Mouse (Mus musculus) hindbrain, embryonic 16.5 days (tissue): Measurements from ENCODE around the gene Lrp5. TPM values are rescaled to one million over a fixed set of nuclear protein-coding genes. Genes with fewer than 3 reads are reported as not detected.

Experiments
- ATAC-seq: fragments of 200-750 bp; cut with Nextera tagmentation; 2 replicates; pipeline ENCODE4 v1.8.0; 2017; ENCODE audit warnings: moderate TSS enrichment, moderate library complexity
- H3K27ac ChIP-seq: fragments of 300-500 bp; sonication (generic); 2 replicates; pipeline ENCODE4 v1.5.1; 2014; ENCODE audit warnings: low read depth, mild to moderate bottlenecking, control low read depth, low read length, moderate library complexity
- H3K27me3 ChIP-seq: fragments of 300-500 bp; sonication (generic); replicated peaks from 2 replicates; pipeline ENCODE4 v1.6.1; 2014; ENCODE audit warnings: low read length; ENCODE audit not compliant: control insufficient read depth, insufficient read depth
- H3K36me3 ChIP-seq: fragments of 300-500 bp; sonication (generic); 2 replicates; pipeline ENCODE4 v1.6.1; 2014; ENCODE audit warnings: mild to moderate bottlenecking, low read length, moderate library complexity, mixed read lengths; ENCODE audit not compliant: control insufficient read depth, insufficient read depth
- H3K4me1 ChIP-seq: fragments of 300-500 bp; sonication (generic); 2 replicates; pipeline ENCODE4 v1.6.1; 2014; ENCODE audit warnings: low read depth, low read length; ENCODE audit not compliant: control insufficient read depth, insufficient read depth
- H3K4me2 ChIP-seq: fragments of 300-500 bp; sonication (generic); 2 replicates; pipeline ENCODE4 v1.6.1; 2014; ENCODE audit warnings: mild to moderate bottlenecking, low read length, control low read depth, moderate library complexity
- H3K4me3 ChIP-seq: fragments of 300-500 bp; sonication (generic); 2 replicates; pipeline ENCODE4 v1.5.1; 2014; ENCODE audit warnings: mild to moderate bottlenecking, low read length, control low read depth, moderate library complexity
- H3K9ac ChIP-seq: fragments of 300-500 bp; sonication (generic); 2 replicates; pipeline ENCODE4 v1.6.1; 2014; ENCODE audit warnings: low read depth, mild to moderate bottlenecking, control low read depth, low read length, moderate library complexity
- H3K9me3 ChIP-seq: fragments of 300-500 bp; sonication (generic); 2 replicates; pipeline ENCODE4 v1.6.1; 2014; ENCODE audit warnings: mild to moderate bottlenecking, low read length, moderate library complexity; ENCODE audit not compliant: control insufficient read depth
- WGBS: fragments of 180-500 bp; shearing (Covaris S2); extraction: QIAGEN DNeasy Blood & Tissue Kit; methylation state at CpG from one replicate; pipeline ENCODE4 v1.1.7; 2014; 5-methylcytosine and 5-hydroxymethylcytosine counted together
- polyA plus RNA-seq: library from polyadenylated mRNA; unstranded; fragments of >200 nt; fragmentation: Nextera tagmentation; extraction: Ambion mirVana; gene quantifications from 2 replicates; pipeline ENCODE4 v1.2.1, GENCODE M21; 2015

Gene Lrp5
- polyA plus RNA-seq, 1 experiment from 2014 or later = 1.3 TPM

DNA sequence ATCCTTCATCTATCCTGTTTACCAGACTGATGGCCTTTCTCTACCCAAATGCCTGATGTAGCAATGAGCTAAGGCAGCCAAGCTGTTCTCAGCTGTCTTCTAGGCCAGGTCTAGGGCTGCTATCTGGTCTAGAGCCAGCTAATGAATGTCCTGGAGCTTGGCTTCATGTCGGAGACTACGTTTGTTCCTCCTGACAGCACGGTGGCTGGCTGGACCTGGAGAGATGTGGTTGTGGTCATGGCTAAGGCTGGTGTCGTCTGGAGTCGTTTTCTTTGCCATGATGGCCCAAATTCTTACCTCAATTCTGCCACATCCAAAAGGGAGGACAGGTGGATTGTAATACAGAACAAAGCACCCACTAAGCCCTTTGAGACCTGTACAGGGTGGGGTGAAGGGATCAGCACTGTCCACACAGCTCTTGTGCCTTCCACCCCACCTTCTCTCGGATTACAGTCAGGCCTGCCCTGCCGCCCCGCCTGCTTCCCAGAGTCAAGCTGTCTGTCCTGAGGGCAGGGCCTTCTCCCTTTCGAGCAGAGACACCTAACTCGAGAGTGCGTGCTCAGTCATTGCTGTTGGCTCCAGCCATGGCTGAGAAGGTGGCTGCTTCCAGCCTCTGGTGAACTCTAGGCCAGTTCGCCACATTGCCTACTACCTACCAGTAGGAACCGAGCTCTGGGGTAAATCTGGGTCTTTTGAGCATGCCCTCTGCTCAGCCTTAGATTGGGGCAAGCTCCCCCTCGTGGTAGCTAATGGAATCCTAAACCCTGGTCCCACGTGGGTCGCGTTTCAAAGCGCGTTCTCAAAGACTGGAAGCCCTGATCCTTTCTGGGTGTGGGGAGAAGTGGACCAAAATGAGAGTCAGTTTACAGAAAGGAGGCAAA lies 32.4 kb upstream of the Lrp5 start:
- peak; percentile 67 for ATAC-seq
- 0 out of 2 replicates have a peak overlapping the region, but pooled peaks have one; percentile 31 for H3K27ac ChIP-seq
- peak overlapping the region; percentile 42 for H3K4me3 ChIP-seq
- H3K27me3 ChIP-seq = no peaks in the 10 kb centered on the region
- H3K9me3 ChIP-seq = no peaks in the 10 kb centered on the region
- WGBS = 41% methylated on average over 19 of the region's 19 CpGs
- H3K4me2 ChIP-seq = peak overlapping the region; percentile 84
- peaks cover 7% of the 10 kb centered on the region for H3K4me1 ChIP-seq
- peaks cover 12% of the 10 kb centered on the region for H3K36me3 ChIP-seq
- H3K9ac ChIP-seq = peak overlapping the region; percentile 54

DNA sequence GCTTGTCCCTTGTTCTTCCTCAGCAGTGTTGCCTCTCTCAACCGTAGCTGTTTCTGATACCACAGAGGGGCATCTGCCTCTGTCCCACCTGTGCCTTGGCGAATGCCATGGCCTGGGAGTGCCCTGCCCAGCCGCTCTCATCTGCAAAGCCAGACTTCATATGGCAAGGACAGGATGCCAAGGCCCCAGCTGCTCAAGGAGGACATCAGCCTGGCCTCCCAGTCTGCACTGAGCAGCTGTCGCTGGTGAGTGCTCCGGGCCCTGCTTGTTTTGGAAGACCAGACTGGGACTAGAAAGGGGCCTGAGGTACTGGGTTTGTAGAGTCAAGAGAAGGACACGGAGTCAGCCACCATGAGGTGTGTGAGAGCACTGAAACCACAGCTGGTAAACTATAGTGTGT lies 28.0 kb upstream of the Lrp5 start:
- 89% methylated on average over 6 of the region's 6 CpGs for WGBS
- Histone ChIP-seq H3K4me2 (no peak overlapping the region), H3K4me3 (no peak overlapping the region), H3K27me3 (no peaks in the 10 kb centered on the region), H3K9me3 (no peaks in the 10 kb centered on the region), H3K4me1 (peaks cover 6% of the 10 kb centered on the region), H3K9ac (no peak overlapping the region), H3K27ac (no peak overlapping the region), H3K36me3 (peaks cover 12% of the 10 kb centered on the region)
- no peak for ATAC-seq

DNA sequence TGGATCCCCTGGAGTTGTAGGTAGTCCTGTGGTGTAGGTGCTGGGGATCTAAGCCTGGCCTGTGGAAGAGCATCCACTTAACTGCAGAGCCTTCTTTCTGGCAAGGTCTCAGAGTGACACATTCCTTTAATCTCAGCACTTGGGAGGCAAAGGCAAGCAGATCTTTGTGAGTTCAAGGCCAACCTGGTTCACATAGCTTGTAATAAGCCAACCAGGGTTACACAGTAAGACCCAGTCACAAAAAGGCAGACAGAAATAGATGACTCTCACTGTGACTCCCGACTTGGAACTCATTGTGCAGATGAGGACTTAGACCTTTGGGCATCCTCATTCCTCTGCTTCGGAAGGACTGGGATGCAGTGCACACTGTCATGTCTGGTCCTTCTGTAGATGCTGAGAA lies 24.1 kb upstream of the Lrp5 start:
- peaks cover 15% of the 10 kb centered on the region for H3K4me1 ChIP-seq
- no peak overlapping the region for H3K4me2 ChIP-seq
- no peaks in the 10 kb centered on the region for H3K36me3 ChIP-seq
- ATAC-seq = no peak
- no peak overlapping the region for H3K9ac ChIP-seq
- no peaks in the 10 kb centered on the region for H3K9me3 ChIP-seq
- H3K27me3 ChIP-seq = no peaks in the 10 kb centered on the region
- WGBS = 94% methylated on average over 2 of the region's 2 CpGs
- no peak overlapping the region for H3K4me3 ChIP-seq
- no peak overlapping the region for H3K27ac ChIP-seq

DNA sequence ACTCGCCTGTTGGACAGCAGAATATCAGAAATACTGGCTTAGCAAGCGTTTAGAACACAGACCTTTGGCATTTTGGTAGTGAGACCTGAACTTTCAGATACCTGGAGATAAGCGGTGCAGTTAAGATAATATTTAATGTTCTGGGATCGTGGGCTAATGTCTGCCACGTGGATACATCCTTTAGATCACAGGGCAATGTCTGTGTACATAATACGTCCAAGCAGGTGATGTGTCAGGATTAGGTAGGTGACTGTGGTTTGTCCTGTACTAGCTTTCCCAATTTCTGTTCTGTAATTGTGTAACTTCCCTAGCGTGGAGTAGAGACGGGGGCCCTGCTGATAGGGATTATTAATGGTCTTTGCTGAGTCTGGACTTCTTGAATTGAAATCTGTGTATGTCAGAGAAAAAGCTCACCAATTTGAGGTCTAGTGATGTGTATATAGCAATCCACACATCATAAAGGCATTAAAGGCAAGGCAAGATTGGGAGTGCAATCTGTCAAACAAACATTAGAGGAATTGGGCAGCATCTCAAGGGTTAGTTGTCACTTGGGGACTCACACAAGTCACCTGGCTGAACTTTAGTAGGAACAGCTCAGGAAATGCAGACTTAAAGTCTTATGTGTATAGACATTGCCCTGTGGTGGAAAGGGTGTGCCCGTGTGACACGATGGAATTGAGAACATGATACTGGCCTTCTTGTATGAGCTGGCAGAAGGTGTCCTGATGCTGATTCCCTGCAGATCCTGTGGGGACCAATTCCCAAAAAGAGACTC lies 22.8 kb upstream of the Lrp5 start:
- H3K27ac ChIP-seq = no peak overlapping the region
- WGBS = 45% methylated on average over 10 of the region's 10 CpGs

DNA sequence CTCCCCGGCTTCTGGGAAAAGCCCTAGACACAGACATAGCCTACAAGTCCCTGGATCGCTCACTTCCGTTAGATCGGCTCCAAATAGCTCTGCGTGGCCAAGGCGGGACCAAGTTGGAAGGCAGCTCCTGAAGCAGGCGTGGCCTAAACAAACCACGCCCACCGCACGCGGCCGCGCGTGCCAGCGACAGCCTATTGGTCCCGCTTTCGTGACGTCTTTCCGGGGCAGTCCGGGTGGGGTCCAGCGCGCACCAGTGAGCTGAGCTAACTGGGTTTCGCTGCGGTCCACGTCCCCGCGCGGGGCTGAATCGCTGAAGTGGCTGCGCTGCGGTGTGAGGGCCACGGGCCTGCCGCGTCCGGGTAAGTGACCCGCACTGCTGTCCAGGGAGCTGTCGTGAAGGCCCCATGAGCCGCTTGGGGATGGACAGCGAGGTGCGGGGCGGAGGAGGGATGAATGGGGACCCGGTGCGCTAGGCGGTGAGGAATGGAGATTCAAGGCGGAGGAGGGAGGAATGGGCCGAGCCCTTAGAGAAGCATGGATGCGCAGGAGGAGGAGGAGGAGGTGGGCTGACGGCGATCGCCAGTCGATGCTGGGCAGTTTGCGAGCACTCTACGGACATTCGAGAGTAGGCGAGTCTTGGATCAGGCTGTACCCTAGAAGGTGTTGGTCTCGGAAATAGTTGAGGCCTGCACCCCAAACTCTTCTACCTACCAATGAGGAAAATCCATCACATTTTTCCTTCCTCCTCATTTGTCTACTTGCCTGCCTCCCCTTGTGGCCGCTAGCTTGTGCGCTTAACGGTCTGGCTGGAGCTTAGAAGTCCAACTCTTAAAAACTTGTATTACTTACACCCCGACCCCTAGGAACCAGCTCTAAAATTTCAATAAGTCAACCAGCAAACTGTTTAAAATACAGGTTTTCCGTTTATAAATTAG lies 22.0 kb upstream of the Lrp5 start, which contains the start of gene 1810055G02Rik:
TSS of gene 1810055G02Rik (plus strand) at position 216 of the 935 bp plus-strand sequence.
- Histone ChIP-seq H3K27ac (peak within 1 kb of the TSS; percentile 93), H3K36me3 (no peaks in the 10 kb centered on the region), H3K27me3 (no peaks in the 10 kb centered on the region), H3K4me3 (peak within 1 kb of the TSS; percentile 95), H3K4me2 (peak within 1 kb of the TSS; percentile 84), H3K9ac (peak within 1 kb of the TSS; percentile 95), H3K9me3 (no peaks in the 10 kb centered on the region), H3K4me1 (peaks cover 15% of the 10 kb centered on the region)
- WGBS = under 1% methylated on average over 61 of the region's 61 CpGs
- ATAC-seq = peak; percentile 98

More for the DNA sequence above, 22.8 kb upstream of the Lrp5 start:
- peak overlapping the region; percentile 95 for H3K4me3 ChIP-seq
- peak overlapping the region; percentile 84 for H3K4me2 ChIP-seq
- peaks cover 15% of the 10 kb centered on the region for H3K4me1 ChIP-seq
- H3K36me3 ChIP-seq = no peaks in the 10 kb centered on the region
- H3K27me3 ChIP-seq = no peaks in the 10 kb centered on the region
- H3K9me3 ChIP-seq = no peaks in the 10 kb centered on the region
- no peak for ATAC-seq
- peak overlapping the region; percentile 95 for H3K9ac ChIP-seq

DNA sequence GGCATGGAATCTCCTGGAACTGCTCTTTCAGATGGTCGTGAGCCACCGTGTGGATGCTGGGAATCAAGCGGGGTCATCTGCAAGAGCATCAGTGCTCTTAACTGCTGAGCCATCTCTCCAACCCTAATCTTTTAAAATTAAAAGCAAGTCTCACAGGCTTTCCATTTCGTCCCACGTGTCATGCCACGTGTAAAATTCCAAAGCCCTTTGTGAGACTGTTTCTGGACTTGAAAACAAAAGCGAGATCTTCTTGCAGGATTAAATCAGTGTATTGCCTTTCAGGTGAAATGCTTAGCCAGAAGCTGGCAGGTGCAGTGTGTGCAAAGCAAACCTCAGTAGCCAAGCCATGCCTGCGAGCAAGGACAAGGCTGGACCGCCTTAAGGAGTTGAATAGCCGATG lies 21.2 kb upstream of the Lrp5 start:
- ATAC-seq = no peak
- Histone ChIP-seq H3K36me3 (no peaks in the 10 kb centered on the region), H3K4me3 (peak overlapping the region; percentile 95)

DNA sequence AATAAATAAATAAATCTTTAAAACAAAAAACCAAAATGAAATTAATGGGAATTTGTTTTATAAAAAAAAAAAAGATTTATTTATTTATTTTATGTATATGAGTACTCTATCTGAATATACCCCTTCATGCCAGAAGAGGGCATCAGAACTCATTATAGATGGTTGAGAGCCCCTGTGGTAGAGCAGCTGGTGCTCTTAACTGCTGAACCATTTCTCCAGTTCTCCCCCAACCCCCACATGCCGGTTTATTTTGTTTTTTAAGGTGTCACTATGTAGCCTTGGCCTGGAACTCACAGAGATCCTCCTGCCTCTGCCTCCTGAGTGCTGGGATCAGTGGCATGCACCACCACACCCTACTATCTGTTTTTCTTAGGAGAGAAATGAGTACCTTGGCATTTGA lies 19.9 kb upstream of the Lrp5 start:
- H3K9me3 ChIP-seq = no peaks in the 10 kb centered on the region
- H3K9ac ChIP-seq = no peak overlapping the region
- H3K27ac ChIP-seq = no peak overlapping the region
- no peaks in the 10 kb centered on the region for H3K27me3 ChIP-seq
- H3K4me2 ChIP-seq = no peak overlapping the region
- no peaks in the 10 kb centered on the region for H3K36me3 ChIP-seq
- H3K4me1 ChIP-seq = peaks cover 15% of the 10 kb centered on the region
- ATAC-seq = no peak
- WGBS = 54% methylated on average over 1 of the region's 1 CpGs
- H3K4me3 ChIP-seq = no peak overlapping the region

More for the DNA sequence above, 21.2 kb upstream of the Lrp5 start:
- H3K27ac ChIP-seq = peak overlapping the region; percentile 93
- no peaks in the 10 kb centered on the region for H3K9me3 ChIP-seq
- peaks cover 15% of the 10 kb centered on the region for H3K4me1 ChIP-seq
- 35% methylated on average over 10 of the region's 10 CpGs for WGBS
- H3K27me3 ChIP-seq = no peaks in the 10 kb centered on the region
- peak overlapping the region; percentile 84 for H3K4me2 ChIP-seq
- H3K9ac ChIP-seq = peak overlapping the region; percentile 76

DNA sequence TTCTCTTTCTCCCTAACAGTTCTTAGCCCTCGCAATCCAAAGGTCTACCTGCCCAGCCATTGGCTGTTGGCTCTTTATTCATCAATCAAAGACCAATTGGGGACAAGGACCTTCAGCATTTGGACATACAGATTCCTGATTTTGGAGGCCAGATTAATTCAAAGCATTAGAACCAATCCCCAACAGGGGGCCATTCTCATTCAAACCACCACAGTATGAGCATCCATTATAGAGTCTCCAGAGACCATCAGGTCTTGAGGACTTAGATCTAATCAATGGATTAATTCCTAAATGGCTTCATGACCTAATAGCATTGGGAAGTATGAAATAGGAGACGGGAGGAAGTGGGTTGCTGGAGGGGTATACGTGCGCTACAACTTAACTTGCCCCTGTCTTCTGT lies 16.1 kb upstream of the Lrp5 start:
- no peak overlapping the region for H3K4me2 ChIP-seq
- ATAC-seq = no peak
- no peak overlapping the region for H3K9ac ChIP-seq
- H3K4me3 ChIP-seq = no peak overlapping the region
- no peak overlapping the region for H3K27ac ChIP-seq
- peaks cover 3% of the 10 kb centered on the region for H3K4me1 ChIP-seq
- no peaks in the 10 kb centered on the region; the same call in 1 of the 2 replicates for H3K27me3 ChIP-seq
- 85% methylated on average over 4 of the region's 4 CpGs for WGBS
- no peaks in the 10 kb centered on the region for H3K9me3 ChIP-seq
- H3K36me3 ChIP-seq = no peaks in the 10 kb centered on the region
